Mouse (Mus musculus): ENCODE measurements around the gene Gng7. TPM values are rescaled to one million over a fixed set of nuclear protein-coding genes. Genes with fewer than 3 reads are reported as not detected.

Gene Gng7
- polyA plus RNA-seq, 1 experiment from 2014 or later, result 14.8 TPM

Other genes with a start within 250 kb of the Gng7 start
- gene Sf3a2, start 216.7 kb downstream of the Gng7 start, polyA plus RNA-seq (2015; fragmentation: Nextera tagmentation; extraction: Ambion mirVana), result 63.5 and 67.3 TPM in 2 replicates
- 141 and 151 TPM in 2 replicates for gene Plekhj1, start 216.3 kb downstream of the Gng7 start, polyA plus RNA-seq (2015; fragmentation: Nextera tagmentation; extraction: Ambion mirVana)
- 0.13 TPM in 1 of 2 replicates, not detected in the other for gene Amh, start 209.7 kb downstream of the Gng7 start, polyA plus RNA-seq (2015; fragmentation: Nextera tagmentation; extraction: Ambion mirVana)
- gene Jsrp1, start 201.4 kb downstream of the Gng7 start, polyA plus RNA-seq (2015; fragmentation: Nextera tagmentation; extraction: Ambion mirVana), result 0.26 TPM in 1 of 2 replicates, not detected in the other
- 1,581 and 1,699 TPM in 2 replicates for gene Oaz1, start 188.3 kb downstream of the Gng7 start, polyA plus RNA-seq (2015; fragmentation: Nextera tagmentation; extraction: Ambion mirVana)
- gene Lingo3, start 170.9 kb downstream of the Gng7 start, polyA plus RNA-seq (2015; fragmentation: Nextera tagmentation; extraction: Ambion mirVana), result 1.7 and 2.0 TPM in 2 replicates
- gene Lsm7, start 159.7 kb downstream of the Gng7 start, polyA plus RNA-seq (2015; fragmentation: Nextera tagmentation; extraction: Ambion mirVana), result 291 and 325 TPM in 2 replicates
- gene Sppl2b, start 159.7 kb downstream of the Gng7 start, polyA plus RNA-seq (2015; fragmentation: Nextera tagmentation; extraction: Ambion mirVana), result 40.1 and 45.3 TPM in 2 replicates
- 0.13 and 0.14 TPM in 2 replicates for gene Tmprss9, start 143.1 kb downstream of the Gng7 start, polyA plus RNA-seq (2015; fragmentation: Nextera tagmentation; extraction: Ambion mirVana)
- gene Timm13, start 114.0 kb downstream of the Gng7 start, polyA plus RNA-seq (2015; fragmentation: Nextera tagmentation; extraction: Ambion mirVana), result 356 and 364 TPM in 2 replicates
- gene Lmnb2, start 96.7 kb downstream of the Gng7 start, polyA plus RNA-seq (2015; fragmentation: Nextera tagmentation; extraction: Ambion mirVana), result 54.0 and 54.9 TPM in 2 replicates
- gene Gadd45b, start 84.9 kb downstream of the Gng7 start, polyA plus RNA-seq (2015; fragmentation: Nextera tagmentation; extraction: Ambion mirVana), result 4.9 and 5.1 TPM in 2 replicates
- 13.4 and 15.0 TPM in 2 replicates for gene Diras1, start 10.7 kb upstream of the Gng7 start, polyA plus RNA-seq (2015; fragmentation: Nextera tagmentation; extraction: Ambion mirVana)
- gene Slc39a3, start 22.5 kb upstream of the Gng7 start, polyA plus RNA-seq (2015; fragmentation: Nextera tagmentation; extraction: Ambion mirVana), result 33.4 and 37.8 TPM in 2 replicates
- 273 and 305 TPM in 2 replicates for gene Sgta, start 45.2 kb upstream of the Gng7 start, polyA plus RNA-seq (2015; fragmentation: Nextera tagmentation; extraction: Ambion mirVana)
- 55.8 and 60.5 TPM in 2 replicates for gene Thop1, start 55.1 kb upstream of the Gng7 start, polyA plus RNA-seq (2015; fragmentation: Nextera tagmentation; extraction: Ambion mirVana)
- gene Creb3l3, start 83.9 kb upstream of the Gng7 start, polyA plus RNA-seq (2015; fragmentation: Nextera tagmentation; extraction: Ambion mirVana), result 0.30 and 0.42 TPM in 2 replicates
- gene Map2k2, start 91.0 kb upstream of the Gng7 start, polyA plus RNA-seq (2015; fragmentation: Nextera tagmentation; extraction: Ambion mirVana), result 200 and 211 TPM in 2 replicates
- gene Zbtb7a, start 120.3 kb upstream of the Gng7 start, polyA plus RNA-seq (2015; fragmentation: Nextera tagmentation; extraction: Ambion mirVana), result 10.4 and 10.6 TPM in 2 replicates
- gene Pias4, start 153.0 kb upstream of the Gng7 start, polyA plus RNA-seq (2015; fragmentation: Nextera tagmentation; extraction: Ambion mirVana), result 54.2 and 57.0 TPM in 2 replicates
- gene Eef2, start 161.7 kb upstream of the Gng7 start, polyA plus RNA-seq (2015; fragmentation: Nextera tagmentation; extraction: Ambion mirVana), result 555 and 583 TPM in 2 replicates
- 43.5 and 47.7 TPM in 2 replicates for gene Dapk3, start 168.1 kb upstream of the Gng7 start, polyA plus RNA-seq (2015; fragmentation: Nextera tagmentation; extraction: Ambion mirVana)
- not detected in 2 replicates for gene 4930442H23Rik, start 168.9 kb upstream of the Gng7 start, polyA plus RNA-seq (2015; fragmentation: Nextera tagmentation; extraction: Ambion mirVana)
- not detected in 2 replicates for gene Nmrk2, start 187.1 kb upstream of the Gng7 start, polyA plus RNA-seq (2015; fragmentation: Nextera tagmentation; extraction: Ambion mirVana)
- 44.5 and 54.2 TPM in 2 replicates for gene Atcay, start 215.9 kb upstream of the Gng7 start, polyA plus RNA-seq (2015; fragmentation: Nextera tagmentation; extraction: Ambion mirVana)
- gene Zfr2, start 218.2 kb upstream of the Gng7 start, polyA plus RNA-seq (2015; fragmentation: Nextera tagmentation; extraction: Ambion mirVana), result 9.7 and 10.9 TPM in 2 replicates
- gene Matk, start 238.0 kb upstream of the Gng7 start, polyA plus RNA-seq (2015; fragmentation: Nextera tagmentation; extraction: Ambion mirVana), result 5.6 and 7.4 TPM in 2 replicates

All from forebrain, embryonic 13.5 days (tissue).